Mouse (Mus musculus): Measurements from ENCODE around the gene Rnase13. TPM values are rescaled to one million over a fixed set of nuclear protein-coding genes. Genes with fewer than 3 reads are reported as not detected.

Gene Rnase13
- polyA plus RNA-seq, 1 experiment from 2014 or later: not detected

DNA sequence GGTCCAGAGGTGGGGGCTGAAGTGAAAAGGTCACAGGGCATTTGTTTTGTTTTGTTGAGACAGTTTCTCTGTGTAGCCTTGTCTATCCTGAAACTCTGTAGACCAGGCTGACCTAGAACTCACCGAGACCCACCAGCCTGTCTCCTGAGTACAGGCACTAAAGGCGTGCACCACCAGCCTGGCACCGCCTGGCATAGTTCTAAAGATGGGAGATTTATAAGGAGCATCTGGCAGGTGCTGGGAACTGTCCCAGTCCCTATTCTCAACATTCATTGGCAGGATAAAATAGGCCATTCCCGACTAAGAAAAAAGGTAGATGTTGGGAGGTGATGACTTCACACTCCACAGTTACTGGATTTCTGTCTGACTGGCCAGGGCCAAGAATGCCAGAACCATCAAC, 3.6 kb downstream of the Rnase13 start:
- H3K9ac ChIP-seq (ENCODE audit: low read length): no peak overlapping the region
- peaks cover 32% of the 10 kb centered on the region for H3K4me1 ChIP-seq (ENCODE audit: control insufficient read depth, insufficient read depth, low read length)
- no peaks in the 10 kb centered on the region for H3K27me3 ChIP-seq (ENCODE audit: control insufficient read depth, insufficient read depth, low read length)
- WGBS: 81% methylated on average over 4 of the region's 4 CpGs
- no peak overlapping the region for H3K4me2 ChIP-seq (ENCODE audit: low read depth, low read length)
- ATAC-seq (replicated peaks; ENCODE audit: extremely low read depth, insufficient read depth, low FRiP score): no peak
- no peaks in the 10 kb centered on the region for H3K9me3 ChIP-seq (replicated peaks; ENCODE audit: control insufficient read depth, low read length)
- H3K4me3 ChIP-seq (ENCODE audit: low read length): no peak overlapping the region
- no peaks in the 10 kb centered on the region for H3K36me3 ChIP-seq (ENCODE audit: control insufficient read depth, insufficient read depth)
- no peak overlapping the region for H3K27ac ChIP-seq (ENCODE audit: low read length)

DNA sequence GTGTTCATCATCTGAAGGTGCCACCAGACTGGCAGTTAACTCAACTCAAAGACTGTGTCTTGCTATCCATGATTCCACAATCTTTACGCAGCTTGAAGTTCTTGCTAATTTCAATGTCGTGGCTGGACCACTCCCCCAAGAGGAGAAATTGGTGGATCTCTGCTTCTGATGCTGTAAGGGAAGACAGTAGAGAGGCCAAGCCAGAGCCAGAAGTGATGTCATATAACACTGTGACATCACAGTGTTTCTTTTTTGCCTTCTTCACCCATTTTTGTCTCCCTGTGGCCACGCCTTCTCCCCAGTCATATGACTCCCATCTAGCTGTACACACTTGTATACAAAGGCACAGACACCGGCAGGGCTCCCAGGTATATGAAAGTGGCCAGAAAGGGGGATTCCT, 4.4 kb downstream of the Rnase13 start, which contains the start of gene Tppp2:
Tppp2 (plus strand) TSS at position 301 of the 400 bp plus-strand sequence.
- H3K27me3 ChIP-seq (ENCODE audit: control insufficient read depth, insufficient read depth, low read length): no peaks in the 10 kb centered on the region
- peaks cover 29% of the 10 kb centered on the region for H3K4me1 ChIP-seq (ENCODE audit: control insufficient read depth, insufficient read depth, low read length)
- H3K36me3 ChIP-seq (ENCODE audit: control insufficient read depth, insufficient read depth): no peaks in the 10 kb centered on the region
- no peaks in the 10 kb centered on the region for H3K9me3 ChIP-seq (replicated peaks; ENCODE audit: control insufficient read depth, low read length)
- H3K4me3 ChIP-seq (ENCODE audit: low read length): no peak within 1 kb of the TSS
- WGBS: 86% methylated on average over 4 of the region's 4 CpGs
- no peak within 1 kb of the TSS for H3K9ac ChIP-seq (ENCODE audit: low read length)
- no peak within 1 kb of the TSS for H3K27ac ChIP-seq (ENCODE audit: low read length)
- H3K4me2 ChIP-seq (ENCODE audit: low read depth, low read length): no peak within 1 kb of the TSS
- no peak for ATAC-seq (replicated peaks; ENCODE audit: extremely low read depth, insufficient read depth, low FRiP score)

DNA sequence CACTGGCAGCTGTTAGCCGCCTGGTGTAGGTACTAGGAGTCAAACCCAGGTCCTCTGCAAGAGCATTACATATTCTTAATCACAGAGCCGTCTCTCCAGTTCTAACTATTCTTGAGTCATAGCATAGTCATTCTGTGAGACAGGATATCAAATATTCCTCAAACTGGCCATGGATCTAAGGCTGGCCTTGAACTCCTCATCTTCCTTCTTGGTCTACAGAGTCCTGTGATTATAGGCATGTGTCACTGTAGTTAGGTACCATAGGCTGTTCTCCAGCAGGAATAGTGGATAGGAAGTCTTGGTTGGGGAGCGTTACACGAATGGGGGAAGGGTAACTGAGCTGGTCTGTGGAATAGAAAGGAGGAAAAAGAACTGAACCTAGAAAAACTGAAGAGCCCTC, 6.0 kb downstream of the Rnase13 start:
- 81% methylated on average over 4 of the region's 4 CpGs for WGBS
- peaks cover 22% of the 10 kb centered on the region for H3K4me1 ChIP-seq (ENCODE audit: control insufficient read depth, insufficient read depth, low read length)
- no peaks in the 10 kb centered on the region for H3K9me3 ChIP-seq (replicated peaks; ENCODE audit: control insufficient read depth, low read length)
- H3K27me3 ChIP-seq (ENCODE audit: control insufficient read depth, insufficient read depth, low read length): no peaks in the 10 kb centered on the region
- H3K9ac ChIP-seq (ENCODE audit: low read length): no peak overlapping the region
- no peak overlapping the region for H3K4me3 ChIP-seq (ENCODE audit: low read length)
- no peak overlapping the region for H3K4me2 ChIP-seq (ENCODE audit: low read depth, low read length)
- no peak overlapping the region for H3K27ac ChIP-seq (ENCODE audit: low read length)
- no peak for ATAC-seq (replicated peaks; ENCODE audit: extremely low read depth, insufficient read depth, low FRiP score)
- H3K36me3 ChIP-seq (ENCODE audit: control insufficient read depth, insufficient read depth): no peaks in the 10 kb centered on the region

DNA sequence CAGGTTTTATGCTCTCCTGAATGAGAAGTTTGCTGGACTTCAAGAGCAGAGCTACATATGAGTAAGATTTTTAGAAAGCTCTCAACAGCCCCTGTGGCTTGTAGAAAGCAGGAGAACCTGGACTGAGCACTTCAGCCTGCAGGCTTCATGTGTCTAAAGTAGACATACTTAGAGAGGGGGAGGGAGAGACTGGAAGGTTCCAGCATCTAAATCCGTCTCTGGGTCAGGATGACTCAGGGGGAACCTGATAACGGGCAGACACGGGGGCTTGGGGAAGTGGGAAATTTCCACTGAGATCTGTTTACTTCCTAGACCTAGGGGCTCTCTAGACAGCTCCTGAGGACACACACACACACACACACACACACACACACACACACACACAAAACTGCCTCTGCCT, 7.5 kb downstream of the Rnase13 start:
- ATAC-seq (replicated peaks; ENCODE audit: extremely low read depth, insufficient read depth, low FRiP score): no peak
- peaks cover 8% of the 10 kb centered on the region for H3K36me3 ChIP-seq (ENCODE audit: control insufficient read depth, insufficient read depth)
- peak overlapping the region; percentile 98 for H3K27ac ChIP-seq (ENCODE audit: low read length)
- 0% methylated on average over 3 of the region's 3 CpGs for WGBS
- H3K27me3 ChIP-seq (ENCODE audit: control insufficient read depth, insufficient read depth, low read length): no peaks in the 10 kb centered on the region
- H3K9me3 ChIP-seq (replicated peaks; ENCODE audit: control insufficient read depth, low read length): no peaks in the 10 kb centered on the region
- H3K4me3 ChIP-seq (ENCODE audit: low read length): no peak overlapping the region
- peak overlapping the region; percentile 4; the same call in 1 of the 2 replicates for H3K4me2 ChIP-seq (ENCODE audit: low read depth, low read length)
- H3K9ac ChIP-seq (ENCODE audit: low read length): no peak overlapping the region
- peaks cover 20% of the 10 kb centered on the region for H3K4me1 ChIP-seq (ENCODE audit: control insufficient read depth, insufficient read depth, low read length)

DNA sequence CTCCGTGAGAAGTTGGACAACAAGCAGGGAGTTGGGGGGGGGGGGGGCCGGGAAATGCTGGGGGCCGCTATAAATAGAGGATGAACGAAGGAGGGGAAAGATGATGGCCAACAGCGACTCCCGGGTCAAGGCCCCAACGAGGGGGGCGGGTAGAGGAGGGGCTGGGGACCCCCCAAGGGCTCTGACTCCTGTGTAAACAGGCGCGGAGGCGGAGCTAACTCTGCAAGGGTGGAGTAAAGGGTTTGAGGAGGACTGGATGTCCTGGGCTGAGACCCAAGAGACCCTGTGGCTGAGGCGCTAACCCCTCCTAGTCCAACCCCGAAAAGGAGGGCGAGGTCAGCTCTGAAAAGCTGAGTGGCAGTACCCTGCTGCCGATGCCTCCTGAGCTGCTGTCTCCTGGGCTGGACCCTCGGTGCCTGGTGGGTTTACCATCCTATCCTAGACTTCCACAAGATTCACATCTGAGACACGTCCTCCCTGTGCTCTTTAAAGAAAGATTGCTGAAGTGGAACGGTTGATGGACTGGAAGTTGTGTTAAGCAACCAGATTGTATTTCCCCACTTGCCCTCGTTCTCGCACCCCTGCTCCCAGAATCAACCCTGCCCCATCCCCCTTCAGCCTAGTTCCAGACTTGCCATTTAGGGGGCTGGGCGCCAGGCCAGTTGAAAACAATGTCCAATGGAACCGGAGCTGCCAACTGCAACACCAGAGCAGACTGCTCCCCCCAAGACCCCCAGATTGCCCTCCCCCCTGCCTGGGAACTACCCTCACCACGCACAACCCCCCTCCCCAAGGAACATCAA, 8.4 kb downstream of the Rnase13 start, which contains the start of gene Ndrg2:
Ndrg2 (minus strand) TSS at position 199 of the 803 bp plus-strand sequence.
- H3K9ac ChIP-seq (ENCODE audit: low read length): peak within 1 kb of the TSS; percentile 93
- peak within 1 kb of the TSS; percentile 98 for H3K27ac ChIP-seq (ENCODE audit: low read length)
- H3K9me3 ChIP-seq (replicated peaks; ENCODE audit: control insufficient read depth, low read length): no peaks in the 10 kb centered on the region
- H3K27me3 ChIP-seq (ENCODE audit: control insufficient read depth, insufficient read depth, low read length): no peaks in the 10 kb centered on the region
- peak within 1 kb of the TSS; percentile 56 for H3K4me3 ChIP-seq (ENCODE audit: low read length)
- H3K36me3 ChIP-seq (ENCODE audit: control insufficient read depth, insufficient read depth): peaks cover 16% of the 10 kb centered on the region
- peak; percentile 73 for ATAC-seq (replicated peaks; ENCODE audit: extremely low read depth, insufficient read depth, low FRiP score)
- peak within 1 kb of the TSS; percentile 98 for H3K4me2 ChIP-seq (ENCODE audit: low read depth, low read length)
- WGBS: 6% methylated on average over 21 of the region's 23 CpGs
- H3K4me1 ChIP-seq (ENCODE audit: control insufficient read depth, insufficient read depth, low read length): peaks cover 20% of the 10 kb centered on the region

DNA sequence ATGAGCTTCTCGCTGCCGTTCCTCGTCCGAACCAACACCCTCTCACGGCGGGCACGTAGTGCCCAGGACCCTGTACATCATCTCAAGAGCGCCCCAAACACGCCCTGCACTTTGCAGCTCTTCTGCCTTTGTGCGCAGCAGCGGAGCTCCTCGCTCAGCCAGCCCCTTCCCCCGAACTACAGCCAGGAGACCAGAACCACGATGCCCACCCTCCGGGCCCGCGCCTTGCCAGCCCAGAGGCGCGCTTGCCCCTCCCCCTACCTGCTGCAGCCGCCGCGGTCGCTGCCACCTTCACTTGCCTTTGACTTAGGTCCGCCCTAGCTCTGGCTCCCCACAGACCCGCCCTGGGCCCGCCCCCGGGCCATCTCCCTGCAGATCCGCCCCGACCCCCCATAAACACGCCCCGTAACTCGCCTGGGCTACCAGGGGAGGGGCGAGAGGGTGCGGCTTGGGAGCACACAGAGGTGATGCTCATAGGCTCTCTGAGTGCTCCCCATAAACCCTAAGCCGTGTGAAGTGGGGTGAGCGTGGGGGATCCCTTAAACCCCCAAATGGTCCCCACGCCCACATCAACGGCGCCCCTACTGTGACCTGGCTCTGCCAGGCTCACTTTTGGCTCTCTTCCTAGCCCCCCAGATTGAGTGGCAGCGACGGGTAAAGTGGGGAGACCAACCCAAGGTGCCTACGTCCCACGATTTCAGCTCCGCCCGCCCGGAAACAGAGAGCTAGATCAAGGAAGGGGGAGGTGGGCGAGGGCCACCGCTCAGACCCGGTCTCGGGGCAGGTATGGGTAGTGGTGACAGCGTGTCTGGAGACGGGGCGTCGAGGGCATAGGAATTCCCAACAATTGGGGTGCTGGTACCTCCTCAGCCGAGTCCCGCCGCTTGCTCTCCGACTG, 9.3 kb downstream of the Rnase13 start:
- peak overlapping the region; percentile 98 for H3K4me2 ChIP-seq (ENCODE audit: low read depth, low read length)
- peak overlapping the region; percentile 56 for H3K4me3 ChIP-seq (ENCODE audit: low read length)
- peak overlapping the region; percentile 93 for H3K9ac ChIP-seq (ENCODE audit: low read length)
- no peaks in the 10 kb centered on the region for H3K9me3 ChIP-seq (replicated peaks; ENCODE audit: control insufficient read depth, low read length)
- WGBS: under 1% methylated on average over 58 of the region's 58 CpGs
- H3K4me1 ChIP-seq (ENCODE audit: control insufficient read depth, insufficient read depth, low read length): peaks cover 20% of the 10 kb centered on the region
- peak overlapping the region; percentile 98 for H3K27ac ChIP-seq (ENCODE audit: low read length)
- H3K36me3 ChIP-seq (ENCODE audit: control insufficient read depth, insufficient read depth): peaks cover 25% of the 10 kb centered on the region
- peak; percentile 90 for ATAC-seq (replicated peaks; ENCODE audit: extremely low read depth, insufficient read depth, low FRiP score)
- no peaks in the 10 kb centered on the region for H3K27me3 ChIP-seq (ENCODE audit: control insufficient read depth, insufficient read depth, low read length)

DNA sequence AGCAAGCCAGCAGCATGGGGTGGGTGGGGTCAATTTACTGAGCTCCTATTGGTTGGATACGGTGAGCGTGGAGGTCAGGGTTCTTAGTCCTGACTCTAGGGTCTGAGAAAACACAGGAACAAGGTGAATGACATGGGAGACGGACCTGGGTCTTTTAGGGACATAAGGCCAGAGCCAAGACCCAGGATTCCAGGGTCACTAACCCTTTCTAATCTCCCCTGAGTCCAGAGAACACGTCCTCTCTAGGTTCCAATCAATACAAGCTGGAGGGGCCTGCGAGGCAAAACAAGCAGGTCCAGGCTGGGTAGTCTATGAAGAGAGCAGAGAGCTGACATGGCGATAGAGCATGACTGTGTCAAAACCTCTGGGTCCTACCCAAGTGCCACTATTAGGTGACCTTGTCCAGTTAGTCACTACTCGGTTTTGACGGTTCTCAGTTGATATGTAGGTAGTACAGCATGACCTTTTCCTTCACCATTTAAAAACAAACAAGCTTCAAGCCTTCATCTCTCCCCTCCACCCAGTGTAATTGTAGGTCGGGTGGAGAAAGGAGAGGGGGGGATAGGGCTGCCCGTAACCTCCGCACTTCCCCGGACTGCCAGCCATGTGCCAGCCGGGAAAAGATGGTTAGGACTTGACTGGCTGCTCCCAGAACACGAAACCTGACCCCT, 10.0 kb downstream of the Rnase13 start:
- H3K9me3 ChIP-seq (replicated peaks; ENCODE audit: control insufficient read depth, low read length): no peaks in the 10 kb centered on the region
- H3K27ac ChIP-seq (ENCODE audit: low read length): peak overlapping the region; percentile 98
- peak overlapping the region; percentile 98 for H3K4me2 ChIP-seq (ENCODE audit: low read depth, low read length)
- peaks cover 22% of the 10 kb centered on the region for H3K4me1 ChIP-seq (ENCODE audit: control insufficient read depth, insufficient read depth, low read length)
- H3K4me3 ChIP-seq (ENCODE audit: low read length): peak overlapping the region; percentile 56
- peak overlapping the region; percentile 93 for H3K9ac ChIP-seq (ENCODE audit: low read length)
- 8% methylated on average over 14 of the region's 14 CpGs for WGBS
- no peak for ATAC-seq (replicated peaks; ENCODE audit: extremely low read depth, insufficient read depth, low FRiP score)
- no peaks in the 10 kb centered on the region for H3K27me3 ChIP-seq (ENCODE audit: control insufficient read depth, insufficient read depth, low read length)
- H3K36me3 ChIP-seq (ENCODE audit: control insufficient read depth, insufficient read depth): peaks cover 27% of the 10 kb centered on the region

DNA sequence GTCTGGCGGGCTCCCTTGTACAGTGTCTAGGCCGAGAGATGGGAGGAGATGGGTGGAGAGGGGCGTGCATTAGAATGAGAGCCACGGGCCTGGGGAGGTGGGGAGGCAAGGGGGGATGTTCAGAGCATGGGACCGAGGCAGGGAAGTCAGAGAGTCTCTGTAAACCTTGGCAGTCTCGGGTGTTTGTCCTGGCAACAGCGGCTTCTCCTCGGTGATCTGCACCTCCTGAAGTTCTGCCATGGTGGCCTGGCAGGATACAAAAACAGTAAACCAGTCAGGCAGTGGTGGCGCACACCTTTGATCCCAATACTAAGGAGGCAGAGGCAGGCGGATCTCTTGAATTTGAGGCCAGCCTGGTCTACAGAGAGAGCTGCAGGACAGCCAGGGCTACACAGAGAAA, 11.3 kb downstream of the Rnase13 start:
- Histone ChIP-seq H3K4me2 (ENCODE audit: low read depth, low read length) (peak overlapping the region; percentile 98), H3K27ac (ENCODE audit: low read length) (peak overlapping the region; percentile 98; the same call in 1 of the 2 replicates)
- 85% methylated on average over 10 of the region's 10 CpGs for WGBS

More for the DNA sequence above, 11.3 kb downstream of the Rnase13 start:
- H3K9me3 ChIP-seq (replicated peaks; ENCODE audit: control insufficient read depth, low read length): no peaks in the 10 kb centered on the region
- no peaks in the 10 kb centered on the region for H3K27me3 ChIP-seq (ENCODE audit: control insufficient read depth, insufficient read depth, low read length)
- peaks cover 39% of the 10 kb centered on the region for H3K36me3 ChIP-seq (ENCODE audit: control insufficient read depth, insufficient read depth)
- H3K4me1 ChIP-seq (ENCODE audit: control insufficient read depth, insufficient read depth, low read length): peaks cover 22% of the 10 kb centered on the region
- H3K9ac ChIP-seq (ENCODE audit: low read length): no peak overlapping the region; the same call in 1 of the 2 replicates
- H3K4me3 ChIP-seq (ENCODE audit: low read length): peak overlapping the region; percentile 56
- ATAC-seq (replicated peaks; ENCODE audit: extremely low read depth, insufficient read depth, low FRiP score): no peak

Measured in heart, embryonic 16.5 days (tissue).